Mouse (Mus musculus) limb, embryonic 12.5 days (tissue): ENCODE data around the gene Gm4871. TPM values are rescaled to one million over a fixed set of nuclear protein-coding genes. Genes with fewer than 3 reads are reported as not detected.

Experiments used
- ATAC-seq: fragments of 200-750 bp; cut with Nextera tagmentation; 2 replicates; pipeline ENCODE4 v1.8.0; 2017; ENCODE audit warnings: low read depth, moderate TSS enrichment; ENCODE audit not compliant: insufficient number of reproducible peaks, insufficient read depth, low FRiP score, low TSS enrichment
- H3K27ac ChIP-seq: fragments of 300-500 bp; sonication (generic); 2 replicates; pipeline ENCODE4 v1.5.1; 2016; ENCODE audit warnings: mild to moderate bottlenecking, moderate library complexity
- H3K27me3 ChIP-seq: fragments of 300-500 bp; sonication (generic); 2 replicates; pipeline ENCODE4 v1.6.1; 2016; ENCODE audit warnings: mild to moderate bottlenecking, moderate library complexity
- H3K36me3 ChIP-seq: fragments of 300-500 bp; sonication (generic); 2 replicates; pipeline ENCODE4 v1.6.1; 2016; ENCODE audit warnings: mild to moderate bottlenecking, moderate library complexity
- H3K4me1 ChIP-seq: fragments of 300-500 bp; sonication (generic); replicated peaks from 2 replicates; pipeline ENCODE4 v1.6.1; 2016
- H3K4me2 ChIP-seq: fragments of 300-500 bp; sonication (generic); 2 replicates; pipeline ENCODE4 v1.6.1; 2016; ENCODE audit warnings: mild to moderate bottlenecking, moderate library complexity
- H3K4me3 ChIP-seq: fragments of 300-500 bp; sonication (generic); replicated peaks from 2 replicates; pipeline ENCODE4 v1.5.1; 2016; ENCODE audit warnings: mild to moderate bottlenecking
- H3K9ac ChIP-seq: fragments of 300-500 bp; sonication (generic); replicated peaks from 2 replicates; pipeline ENCODE4 v1.6.1; 2016; ENCODE audit warnings: mild to moderate bottlenecking, moderate library complexity
- H3K9me3 ChIP-seq: fragments of 300-500 bp; sonication (generic); 2 replicates; pipeline ENCODE4 v1.6.1; 2016; ENCODE audit warnings: mild to moderate bottlenecking, moderate library complexity
- WGBS: fragments of 180-500 bp; shearing (Covaris S2); methylation state at CpG from one replicate; pipeline ENCODE4 v1.1.7; 2016; 5-methylcytosine and 5-hydroxymethylcytosine counted together
- polyA plus RNA-seq: library from polyadenylated mRNA; unstranded; fragments of >200 nt; fragmentation: Nextera tagmentation; extraction: Ambion mirVana; gene quantifications from 2 replicates; pipeline ENCODE4 v1.2.1, GENCODE M21; 2016

The Gm4871 gene
- polyA plus RNA-seq, 1 experiment from 2014 or later = not detected

DNA sequence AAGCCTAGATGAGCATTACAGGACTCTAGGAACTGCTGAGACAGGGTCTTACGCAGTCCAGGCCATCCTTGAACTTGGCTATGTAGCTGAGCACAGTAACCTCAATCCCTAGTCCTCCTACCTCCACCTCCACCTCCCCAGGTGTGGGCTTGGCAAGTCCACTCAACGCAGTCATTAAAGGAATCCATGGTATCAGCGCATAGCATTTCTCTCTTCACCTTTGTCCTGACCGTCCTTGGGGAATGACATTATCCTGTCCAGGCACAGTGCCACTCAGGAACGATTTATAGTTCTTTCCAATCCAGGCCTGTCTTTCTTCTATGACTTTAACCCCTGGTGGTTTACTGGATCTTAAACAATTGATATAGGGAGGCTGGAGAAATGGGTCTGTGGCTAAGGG is 42.1 kb downstream of the Gm4871 start:
- Histone ChIP-seq H3K4me1 (no peaks in the 10 kb centered on the region), H3K27me3 (no peaks in the 10 kb centered on the region), H3K36me3 (no peaks in the 10 kb centered on the region), H3K4me2 (no peak overlapping the region), H3K9me3 (no peaks in the 10 kb centered on the region), H3K4me3 (no peak overlapping the region), H3K27ac (no peak overlapping the region), H3K9ac (no peak overlapping the region)
- no peak for ATAC-seq
- WGBS = 78% methylated on average over 5 of the region's 5 CpGs

DNA sequence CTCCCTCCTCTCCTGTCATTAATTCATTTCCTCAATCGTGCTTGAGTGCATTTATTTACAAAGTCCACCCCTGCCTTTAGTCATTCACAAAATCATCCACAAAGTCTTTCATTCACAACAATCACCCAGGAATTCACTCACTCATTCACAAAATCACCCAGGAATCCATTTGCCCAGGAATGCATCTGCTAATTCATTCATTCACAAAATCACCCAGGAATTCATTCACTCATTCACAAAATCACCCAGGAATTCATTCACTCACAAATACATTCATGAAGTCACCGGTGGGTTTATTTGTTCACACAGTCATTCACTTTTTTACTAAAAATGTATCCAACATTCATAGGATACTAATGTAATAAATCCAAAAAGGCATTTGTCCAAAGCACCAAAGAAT is 42.5 kb downstream of the Gm4871 start:
- ATAC-seq = no peak
- H3K36me3 ChIP-seq = no peaks in the 10 kb centered on the region
- 77% methylated on average over 2 of the region's 2 CpGs for WGBS
- no peak overlapping the region for H3K4me2 ChIP-seq
- H3K4me1 ChIP-seq = no peaks in the 10 kb centered on the region
- H3K27me3 ChIP-seq = no peaks in the 10 kb centered on the region
- H3K9ac ChIP-seq = no peak overlapping the region
- H3K27ac ChIP-seq = no peak overlapping the region
- no peaks in the 10 kb centered on the region for H3K9me3 ChIP-seq
- H3K4me3 ChIP-seq = no peak overlapping the region

DNA sequence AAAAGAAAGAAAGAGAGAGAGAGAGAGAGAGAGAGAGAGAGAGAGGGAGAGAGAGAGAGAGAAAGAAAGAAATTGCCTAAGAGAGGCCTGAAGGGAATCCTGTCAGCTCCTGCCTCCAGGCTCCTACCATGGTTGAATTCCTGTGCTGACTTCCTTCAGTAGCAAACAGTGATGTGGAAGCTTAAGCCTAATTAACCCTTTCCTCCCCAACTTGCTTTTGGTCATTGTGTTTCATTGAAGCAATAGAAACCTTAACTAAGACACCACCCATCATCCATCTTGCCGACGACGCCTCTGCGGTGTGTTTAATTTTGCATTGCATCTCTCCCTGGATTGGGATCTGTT is 43.5 kb downstream of the Gm4871 start:
- Histone ChIP-seq H3K27ac (no peak overlapping the region), H3K36me3 (no peaks in the 10 kb centered on the region), H3K27me3 (no peaks in the 10 kb centered on the region), H3K4me2 (no peak overlapping the region), H3K9me3 (peaks cover 7% of the 10 kb centered on the region; the same call in 1 of the 2 replicates), H3K4me1 (no peaks in the 10 kb centered on the region), H3K9ac (no peak overlapping the region), H3K4me3 (no peak overlapping the region)
- WGBS = 83% methylated on average over 4 of the region's 4 CpGs
- no peak for ATAC-seq

DNA sequence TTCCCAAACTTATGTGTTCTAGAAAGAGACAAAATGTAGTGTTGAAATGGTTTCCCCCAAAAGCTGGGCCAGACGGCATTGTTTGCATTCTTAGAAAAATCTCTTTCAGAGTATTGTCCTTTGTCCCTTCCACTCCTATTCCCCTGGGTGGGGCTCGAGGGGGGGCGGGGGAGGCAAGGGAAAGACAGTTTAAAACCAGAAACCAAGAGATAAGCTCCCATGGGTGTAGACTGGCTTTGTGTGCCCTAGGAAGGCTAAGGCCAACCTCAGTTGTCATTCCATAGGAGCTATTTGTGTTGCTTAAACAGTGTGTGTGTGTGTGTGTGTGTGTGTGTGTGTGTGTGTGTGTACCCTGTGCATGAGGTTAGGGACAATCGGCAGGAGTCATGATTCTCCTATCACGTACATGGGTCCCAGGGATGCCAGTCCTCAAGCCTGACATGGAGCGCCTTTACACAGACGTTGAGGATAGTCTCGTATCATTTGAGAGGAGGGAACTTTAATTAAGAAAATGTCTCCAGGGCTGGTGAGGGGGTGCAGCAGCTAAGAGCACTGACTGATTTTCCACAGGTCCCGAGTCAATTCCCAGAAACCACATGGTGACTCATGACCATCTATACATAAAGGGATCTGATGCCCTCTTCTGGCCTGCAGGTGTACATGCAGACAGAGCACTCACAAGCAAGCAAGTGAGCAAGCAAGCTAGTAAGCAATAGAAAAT is 44.1 kb downstream of the Gm4871 start:
- WGBS = 50% methylated on average over 9 of the region's 9 CpGs
- no peak for ATAC-seq
- H3K36me3 ChIP-seq = no peaks in the 10 kb centered on the region
- no peaks in the 10 kb centered on the region for H3K27me3 ChIP-seq
- H3K4me3 ChIP-seq = no peak overlapping the region
- no peak overlapping the region for H3K27ac ChIP-seq
- no peak overlapping the region for H3K9ac ChIP-seq
- H3K4me1 ChIP-seq = no peaks in the 10 kb centered on the region
- no peak overlapping the region for H3K4me2 ChIP-seq
- peaks cover 8% of the 10 kb centered on the region; the same call in 1 of the 2 replicates for H3K9me3 ChIP-seq

DNA sequence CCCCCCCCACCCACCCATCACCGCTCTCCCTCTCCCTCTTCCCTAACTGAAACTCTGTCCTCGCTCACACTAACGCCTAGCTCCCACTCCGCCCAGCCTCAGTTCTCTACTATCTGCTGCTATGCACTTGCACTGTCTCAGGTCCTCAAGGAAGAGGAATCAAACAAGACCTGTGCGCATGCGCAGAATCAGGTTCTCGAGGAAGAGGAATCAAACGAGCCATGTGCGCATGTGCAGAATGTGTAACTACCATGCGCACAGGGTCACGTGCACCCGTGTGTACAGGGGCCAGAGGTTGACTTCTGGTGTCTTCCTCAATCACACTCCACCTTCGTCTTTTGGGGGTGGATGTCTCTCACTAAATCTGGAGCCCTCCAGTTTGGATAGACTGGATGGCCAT is 45.0 kb downstream of the Gm4871 start:
- H3K36me3 ChIP-seq = no peaks in the 10 kb centered on the region
- no peak overlapping the region for H3K4me2 ChIP-seq
- no peak overlapping the region for H3K4me3 ChIP-seq
- H3K9me3 ChIP-seq = peaks cover 15% of the 10 kb centered on the region; the same call in 1 of the 2 replicates
- no peaks in the 10 kb centered on the region for H3K27me3 ChIP-seq
- no peak overlapping the region for H3K9ac ChIP-seq
- H3K4me1 ChIP-seq = no peaks in the 10 kb centered on the region
- no peak overlapping the region for H3K27ac ChIP-seq
- ATAC-seq = no peak
- WGBS = 89% methylated on average over 13 of the region's 13 CpGs

DNA sequence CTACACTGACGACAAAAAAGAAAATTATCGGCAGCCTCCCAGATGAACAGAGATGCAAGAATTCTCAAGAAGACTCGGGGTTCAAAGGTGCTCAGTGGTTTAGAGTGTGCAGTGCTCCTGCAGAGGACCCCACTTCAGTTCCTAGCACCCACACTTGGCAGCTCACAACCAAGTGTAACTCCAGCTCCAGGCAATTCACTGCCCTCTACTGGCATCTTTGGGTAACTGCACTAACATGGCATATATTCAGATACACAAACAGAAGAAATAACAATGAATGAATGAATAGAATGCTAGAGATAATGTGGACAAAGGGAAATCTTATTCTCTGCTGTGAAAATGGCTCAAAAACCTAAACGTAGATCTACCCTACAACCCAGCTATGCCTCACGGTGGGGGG is 47.7 kb downstream of the Gm4871 start:
- no peak overlapping the region for H3K4me3 ChIP-seq
- no peak overlapping the region for H3K4me2 ChIP-seq
- peaks cover 15% of the 10 kb centered on the region; the same call in 1 of the 2 replicates for H3K9me3 ChIP-seq
- no peak overlapping the region for H3K27ac ChIP-seq
- ATAC-seq = no peak
- H3K4me1 ChIP-seq = no peaks in the 10 kb centered on the region
- H3K9ac ChIP-seq = no peak overlapping the region
- H3K36me3 ChIP-seq = no peaks in the 10 kb centered on the region
- H3K27me3 ChIP-seq = no peaks in the 10 kb centered on the region
- WGBS = 97% methylated on average over 5 of the region's 5 CpGs

DNA sequence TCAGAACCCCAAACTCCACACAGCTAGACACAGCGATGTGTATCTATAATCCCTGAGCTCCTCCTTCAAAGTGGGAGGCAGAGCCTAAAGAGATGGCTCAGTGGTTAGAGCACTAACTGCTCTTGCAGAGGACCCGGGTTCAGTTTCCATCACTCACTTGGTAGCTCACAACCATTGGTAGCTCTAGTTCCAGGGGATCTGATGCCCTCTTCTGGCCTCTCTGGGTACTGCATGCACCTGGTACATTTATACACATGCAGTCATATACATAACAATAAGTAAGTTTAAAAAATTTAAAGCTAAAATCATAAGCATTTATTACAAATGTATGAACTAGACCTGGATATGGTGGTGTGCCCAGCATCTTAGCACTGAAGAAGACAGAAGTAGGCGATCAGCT is 49.3 kb downstream of the Gm4871 start:
- Histone ChIP-seq H3K9me3 (peaks cover 15% of the 10 kb centered on the region; the same call in 1 of the 2 replicates), H3K27ac (no peak overlapping the region), H3K9ac (no peak overlapping the region), H3K4me3 (no peak overlapping the region), H3K27me3 (no peaks in the 10 kb centered on the region), H3K4me1 (no peaks in the 10 kb centered on the region), H3K4me2 (no peak overlapping the region), H3K36me3 (no peaks in the 10 kb centered on the region)
- no peak for ATAC-seq
- 83% methylated on average over 3 of the region's 3 CpGs for WGBS

Other genes starting within 250 kb of the Gm4871 start
- gene Smurf1, start 66.9 kb downstream of the Gm4871 start, polyA plus RNA-seq = 23.3 and 25.5 TPM in 2 replicates
- not detected in 2 replicates for gene 1700018F24Rik, start 10.2 kb upstream of the Gm4871 start, polyA plus RNA-seq
- 139 and 142 TPM in 2 replicates for gene Arpc1a, start 51.1 kb upstream of the Gm4871 start, polyA plus RNA-seq
- 0.36 and 0.41 TPM in 2 replicates for gene Kpna7, start 51.3 kb upstream of the Gm4871 start, polyA plus RNA-seq
- gene Arpc1b, start 81.5 kb upstream of the Gm4871 start, polyA plus RNA-seq = 131 and 151 TPM in 2 replicates
- gene Pdap1, start 107.5 kb upstream of the Gm4871 start, polyA plus RNA-seq = 132 and 145 TPM in 2 replicates
- 250 and 254 TPM in 2 replicates for gene Bud31, start 107.6 kb upstream of the Gm4871 start, polyA plus RNA-seq
- gene Ptcd1, start 134.4 kb upstream of the Gm4871 start, polyA plus RNA-seq = 18.5 and 20.4 TPM in 2 replicates
- gene Cpsf4, start 134.5 kb upstream of the Gm4871 start, polyA plus RNA-seq = 65.9 and 67.2 TPM in 2 replicates
- gene Atp5j2, start 159.3 kb upstream of the Gm4871 start, polyA plus RNA-seq = 603 and 604 TPM in 2 replicates
- gene Zkscan14, start 169.1 kb upstream of the Gm4871 start, polyA plus RNA-seq = 8.2 and 9.1 TPM in 2 replicates
- gene Zkscan5, start 171.8 kb upstream of the Gm4871 start, polyA plus RNA-seq = 21.5 and 21.8 TPM in 2 replicates
- gene Zfp655, start 199.0 kb upstream of the Gm4871 start, polyA plus RNA-seq = 34.2 and 34.8 TPM in 2 replicates
- gene Zscan25, start 247.7 kb upstream of the Gm4871 start, polyA plus RNA-seq = 0.38 and 0.46 TPM in 2 replicates